Mouse (Mus musculus) liver, embryonic 14.5 days (tissue): ENCODE results near the gene Usp46.

Experiments
- CTCF ChIP-seq: IDR thresholded peaks from 2 replicates; pipeline ENCODE4 v1.5.1; 2016; ENCODE audit warnings: antibody characterized with exemption, low read depth, control low read depth
- EP300 ChIP-seq: IDR thresholded peaks from 2 replicates; pipeline ENCODE4 v1.6.1; 2016; ENCODE audit warnings: antibody characterized with exemption, low read depth

DNA sequence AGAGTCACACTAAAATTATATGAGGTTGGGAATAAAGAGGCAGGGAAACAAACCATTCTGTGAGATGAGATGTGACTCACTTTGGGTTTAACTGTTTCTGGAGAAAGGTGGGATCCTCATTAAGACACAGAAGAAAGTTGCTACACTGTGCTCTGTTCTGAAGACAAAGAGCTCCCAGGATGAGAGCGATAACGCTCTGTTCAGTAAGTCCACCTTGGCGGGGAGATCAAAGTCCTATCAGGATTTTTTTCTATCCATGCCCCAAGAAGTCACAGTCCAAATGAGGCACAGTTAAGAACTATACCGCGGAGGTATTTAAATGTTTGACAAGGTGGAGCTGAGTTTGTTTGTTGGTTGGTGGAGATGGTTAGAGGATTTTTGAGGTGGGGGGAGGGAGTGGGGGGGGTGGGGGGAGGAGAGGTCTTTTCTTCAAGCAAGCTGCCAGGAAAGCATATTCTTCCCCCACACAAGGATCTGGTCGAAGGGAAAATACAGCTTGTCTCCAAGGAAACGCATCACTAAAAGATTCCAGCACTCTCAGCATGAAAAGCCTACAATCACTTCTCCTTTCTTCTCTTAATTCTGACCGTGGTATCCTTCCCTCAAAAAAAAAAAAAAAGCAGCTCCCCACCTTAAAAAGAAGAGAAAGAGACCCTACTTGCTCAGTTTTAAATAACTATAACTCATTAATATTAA lies 49.2 kb downstream of the Usp46 start:
- TF ChIP-seq CTCF: no peak
- TF ChIP-seq EP300: no peak
